Mouse (Mus musculus) midbrain, embryonic 12.5 days (tissue): ENCODE measurements around the gene Rnpc3. TPM values are rescaled to one million over a fixed set of nuclear protein-coding genes. Genes with fewer than 3 reads are reported as not detected.

Experiments used
- ATAC-seq: fragments of 200-750 bp; cut with Nextera tagmentation; 2 replicates; pipeline ENCODE4 v1.8.0; 2017; ENCODE audit warnings: low read depth, moderate TSS enrichment, moderate library complexity; ENCODE audit not compliant: low FRiP score
- H3K27ac ChIP-seq: fragments of 300-500 bp; sonication (generic); replicated peaks from 2 replicates; pipeline ENCODE4 v1.5.1; 2016; ENCODE audit warnings: mild to moderate bottlenecking
- H3K27me3 ChIP-seq: fragments of 300-500 bp; sonication (generic); 2 replicates; pipeline ENCODE4 v1.6.1; 2016; ENCODE audit warnings: mild to moderate bottlenecking
- H3K36me3 ChIP-seq: fragments of 300-500 bp; sonication (generic); 2 replicates; pipeline ENCODE4 v1.6.1; 2016
- H3K4me1 ChIP-seq: fragments of 300-500 bp; sonication (generic); 2 replicates; pipeline ENCODE4 v1.6.1; 2016
- H3K4me2 ChIP-seq: fragments of 300-500 bp; sonication (generic); replicated peaks from 2 replicates; pipeline ENCODE4 v1.6.1; 2016; ENCODE audit warnings: mild to moderate bottlenecking, moderate library complexity
- H3K4me3 ChIP-seq: fragments of 300-500 bp; sonication (generic); 2 replicates; pipeline ENCODE4 v1.5.1; 2016; ENCODE audit warnings: mild to moderate bottlenecking
- H3K9ac ChIP-seq: fragments of 300-500 bp; sonication (generic); replicated peaks from 2 replicates; pipeline ENCODE4 v1.6.1; 2016; ENCODE audit warnings: mild to moderate bottlenecking, moderate library complexity
- H3K9me3 ChIP-seq: fragments of 300-500 bp; sonication (generic); 2 replicates; pipeline ENCODE4 v1.6.1; 2016; ENCODE audit warnings: mild to moderate bottlenecking
- WGBS: fragments of 180-500 bp; shearing (Covaris S2); methylation state at CpG from one replicate; pipeline ENCODE4 v1.1.7; 2016; 5-methylcytosine and 5-hydroxymethylcytosine counted together
- polyA plus RNA-seq: library from polyadenylated mRNA; unstranded; fragments of >200 nt; fragmentation: Nextera tagmentation; extraction: Ambion mirVana; gene quantifications from 2 replicates; pipeline ENCODE4 v1.2.1, GENCODE M21; 2016

Rnpc3 gene
- polyA plus RNA-seq, 1 experiment from 2014 or later = 57.8 TPM

- Histone ChIP-seq H3K4me2 (no peak overlapping the region), H3K36me3 (no peaks in the 10 kb centered on the region), H3K9ac (no peak overlapping the region), H3K4me1 (no peaks in the 10 kb centered on the region), H3K9me3 (no peaks in the 10 kb centered on the region), H3K27ac (no peak overlapping the region), H3K4me3 (no peak overlapping the region), H3K27me3 (no peaks in the 10 kb centered on the region)
- no peak for ATAC-seq
- WGBS = 92% methylated on average over 3 of the region's 3 CpGs
Measured at GRCm38 (mm10) chr3:113572158-113572557, 57.8 kb downstream of the Rnpc3 start.

Other genes with a start within 250 kb of the Rnpc3 start
- gene Amy2a1, start 97.7 kb downstream of the Rnpc3 start, polyA plus RNA-seq = not detected in 2 replicates
- gene Amy1, start 23.4 kb downstream of the Rnpc3 start, polyA plus RNA-seq = 3.9 and 4.1 TPM in 2 replicates